Mouse (Mus musculus) bone marrow macrophage, adult 2 months (primary cell): ENCODE measurements at regions not wholly inside any gene's neighbourhood (a gene's known extent, or its start where the extent isn't known, plus 50 kb on each side); places are given as distances from the start of the nearest gene placed in this dataset.

Experiments
- CTCF ChIP-seq: IDR thresholded peaks from 2 replicates; pipeline ENCODE4 v1.5.1; 2012; ENCODE audit warnings: low read depth, mild to moderate bottlenecking, low read length, moderate library complexity
- POLR2A ChIP-seq: IDR thresholded peaks from 2 replicates; pipeline ENCODE4 v1.6.1; 2012; ENCODE audit warnings: mild to moderate bottlenecking, low read depth, low read length, borderline replicate concordance

- TF ChIP-seq POLR2A (no peak), CTCF (no peak)
Observed at GRCm38 (mm10) chr10:83888587-83888986, 165.9 kb downstream of the 1500009L16Rik start.
